Mouse (Mus musculus) neural tube, embryonic 11.5 days (tissue): Measurements from ENCODE around the gene Ankrd44. TPM values are rescaled to one million over a fixed set of nuclear protein-coding genes. Genes with fewer than 3 reads are reported as not detected.

Experiments used
- ATAC-seq: fragments of 200-750 bp; cut with Nextera tagmentation; 2 replicates; pipeline ENCODE4 v1.8.0; 2017; ENCODE audit warnings: moderate number of reproducible peaks, mild to moderate bottlenecking, moderate TSS enrichment, moderate library complexity; ENCODE audit not compliant: insufficient read depth, low FRiP score, low TSS enrichment
- DNase-seq: peaks from one replicate; pipeline ENCODE4 v3.0.0-alpha.2; 2015; ENCODE audit warnings: low spot score
- H3K27ac ChIP-seq: fragments of 300-500 bp; sonication (generic); 2 replicates; pipeline ENCODE4 v1.5.1; 2014; ENCODE audit warnings: low read depth, mild to moderate bottlenecking, low read length
- H3K27me3 ChIP-seq: fragments of 300-500 bp; sonication (generic); 2 replicates; pipeline ENCODE4 v1.6.1; 2014; ENCODE audit warnings: mild to moderate bottlenecking, low read length, mixed read lengths; ENCODE audit not compliant: control insufficient read depth, insufficient read depth
- H3K36me3 ChIP-seq: fragments of 300-500 bp; sonication (generic); 2 replicates; pipeline ENCODE4 v1.6.1; 2014; ENCODE audit warnings: mild to moderate bottlenecking, low read length, moderate library complexity, mixed read lengths; ENCODE audit not compliant: control insufficient read depth, insufficient read depth
- H3K4me1 ChIP-seq: fragments of 300-500 bp; sonication (generic); 2 replicates; pipeline ENCODE4 v1.6.1; 2014; ENCODE audit warnings: low read length, mixed read lengths; ENCODE audit not compliant: control insufficient read depth, insufficient read depth
- H3K4me2 ChIP-seq: fragments of 300-500 bp; sonication (generic); 2 replicates; pipeline ENCODE4 v1.6.1; 2014; ENCODE audit warnings: low read depth, mild to moderate bottlenecking, moderate library complexity
- H3K4me3 ChIP-seq: fragments of 300-500 bp; sonication (generic); 2 replicates; pipeline ENCODE4 v1.5.1; 2014; ENCODE audit warnings: low read depth, low read length
- H3K9ac ChIP-seq: fragments of 300-500 bp; sonication (generic); 2 replicates; pipeline ENCODE4 v1.6.1; 2014; ENCODE audit warnings: mild to moderate bottlenecking, low read length
- H3K9me3 ChIP-seq: fragments of 300-500 bp; sonication (generic); 2 replicates; pipeline ENCODE4 v1.6.1; 2016; ENCODE audit warnings: low read length; ENCODE audit not compliant: control insufficient read depth
- WGBS: fragments of 180-500 bp; shearing (Covaris S2); extraction: QIAGEN DNeasy Blood & Tissue Kit; methylation state at CpG from one replicate; pipeline ENCODE4 v1.1.7; 2014; 5-methylcytosine and 5-hydroxymethylcytosine counted together
- polyA plus RNA-seq: library from polyadenylated mRNA; unstranded; fragments of >200 nt; fragmentation: Nextera tagmentation; extraction: Ambion mirVana; gene quantifications from 2 replicates; pipeline ENCODE4 v1.2.1, GENCODE M21; 2014

Ankrd44 gene
- polyA plus RNA-seq, 1 experiment from 2014 or later = 13.3 TPM

GRCm38 (mm10) chr1:54924760-54925159 lies 1.4 kb downstream of the Ankrd44 start:
- peak overlapping the region; percentile 68; the same call in 1 of the 2 replicates for H3K4me3 ChIP-seq
- WGBS = 63% methylated on average over 7 of the region's 7 CpGs

GRCm38 (mm10) chr1:54924309-54924685 lies 1.9 kb downstream of the Ankrd44 start:
- 86% methylated on average over 4 of the region's 4 CpGs for WGBS
- no peak for DNase-seq
- no peak overlapping the region for H3K4me2 ChIP-seq

More at GRCm38 (mm10) chr1:54924760-54925159, 1.4 kb downstream of the Ankrd44 start:
- no peak for ATAC-seq
- H3K9ac ChIP-seq = no peak overlapping the region; the same call in 1 of the 2 replicates
- no peaks in the 10 kb centered on the region for H3K9me3 ChIP-seq
- H3K4me2 ChIP-seq = peak overlapping the region; percentile 53
- H3K27ac ChIP-seq = no peak overlapping the region
- DNase-seq = no peak
- 0 out of 2 replicates have a peak, but pooled peaks cover 3% of the 10 kb centered on the region for H3K4me1 ChIP-seq
- no peaks in the 10 kb centered on the region for H3K36me3 ChIP-seq
- H3K27me3 ChIP-seq = no peaks in the 10 kb centered on the region

GRCm38 (mm10) chr1:54923366-54924308 lies 2.5 kb downstream of the Ankrd44 start:
- Histone ChIP-seq H3K4me1 (0 out of 2 replicates have a peak, but pooled peaks cover 3% of the 10 kb centered on the region), H3K36me3 (no peaks in the 10 kb centered on the region), H3K27me3 (no peaks in the 10 kb centered on the region), H3K4me3 (no peak overlapping the region), H3K27ac (no peak overlapping the region), H3K9ac (no peak overlapping the region), H3K9me3 (no peaks in the 10 kb centered on the region), H3K4me2 (no peak overlapping the region)
- ATAC-seq (no peak), DNase-seq (no peak)
- WGBS = 86% methylated on average over 6 of the region's 6 CpGs

More at GRCm38 (mm10) chr1:54924309-54924685, 1.9 kb downstream of the Ankrd44 start:
- no peak overlapping the region for H3K9ac ChIP-seq
- H3K4me1 ChIP-seq = 0 out of 2 replicates have a peak, but pooled peaks cover 3% of the 10 kb centered on the region
- H3K9me3 ChIP-seq = no peaks in the 10 kb centered on the region
- no peak for ATAC-seq
- H3K27ac ChIP-seq = no peak overlapping the region
- no peak overlapping the region for H3K4me3 ChIP-seq
- H3K36me3 ChIP-seq = no peaks in the 10 kb centered on the region
- no peaks in the 10 kb centered on the region for H3K27me3 ChIP-seq

- Histone ChIP-seq H3K27me3 (no peaks in the 10 kb centered on the region), H3K9ac (no peak overlapping the region), H3K4me2 (no peak overlapping the region), H3K4me1 (0 out of 2 replicates have a peak, but pooled peaks cover 3% of the 10 kb centered on the region), H3K9me3 (no peaks in the 10 kb centered on the region), H3K36me3 (no peaks in the 10 kb centered on the region), H3K4me3 (no peak overlapping the region), H3K27ac (no peak overlapping the region)
- ATAC-seq = no peak
- DNase-seq = no peak
- WGBS = 75% methylated on average over 8 of the region's 8 CpGs
These were observed 3.5 kb downstream of the Ankrd44 start for GRCm38 (mm10) chr1:54922707-54923106.

GRCm38 (mm10) chr1:54922025-54922574 lies 4.1 kb downstream of the Ankrd44 start:
- Histone ChIP-seq H3K9me3 (no peaks in the 10 kb centered on the region), H3K36me3 (no peaks in the 10 kb centered on the region), H3K27me3 (no peaks in the 10 kb centered on the region), H3K27ac (no peak overlapping the region), H3K4me2 (no peak overlapping the region), H3K9ac (no peak overlapping the region), H3K4me1 (0 out of 2 replicates have a peak, but pooled peaks cover 3% of the 10 kb centered on the region), H3K4me3 (no peak overlapping the region)
- 72% methylated on average over 12 of the region's 12 CpGs for WGBS
- DNase-seq (no peak), ATAC-seq (no peak)

GRCm38 (mm10) chr1:54920132-54920531 lies 6.1 kb downstream of the Ankrd44 start:
- Histone ChIP-seq H3K27ac (no peak overlapping the region), H3K4me3 (no peak overlapping the region), H3K36me3 (no peaks in the 10 kb centered on the region), H3K9ac (no peak overlapping the region), H3K4me1 (0 out of 2 replicates have a peak, but pooled peaks cover 3% of the 10 kb centered on the region), H3K4me2 (no peak overlapping the region), H3K9me3 (no peaks in the 10 kb centered on the region), H3K27me3 (no peaks in the 10 kb centered on the region)
- DNase-seq (no peak), ATAC-seq (no peak)
- WGBS = 93% methylated on average over 4 of the region's 4 CpGs

GRCm38 (mm10) chr1:54916456-54916855 lies 9.7 kb downstream of the Ankrd44 start:
- no peaks in the 10 kb centered on the region for H3K4me1 ChIP-seq
- no peak overlapping the region for H3K4me2 ChIP-seq
- no peaks in the 10 kb centered on the region for H3K27me3 ChIP-seq
- H3K36me3 ChIP-seq = no peaks in the 10 kb centered on the region
- H3K9ac ChIP-seq = no peak overlapping the region
- no peak overlapping the region for H3K4me3 ChIP-seq
- 81% methylated on average over 4 of the region's 4 CpGs for WGBS
- DNase-seq = no peak
- H3K27ac ChIP-seq = no peak overlapping the region
- H3K9me3 ChIP-seq = no peaks in the 10 kb centered on the region
- ATAC-seq = no peak

- 36% methylated on average over 9 of the region's 9 CpGs for WGBS
- no peaks in the 10 kb centered on the region for H3K4me1 ChIP-seq
- H3K4me3 ChIP-seq = no peak overlapping the region
- ATAC-seq = no peak
- H3K27ac ChIP-seq = no peak overlapping the region
- DNase-seq = no peak
- H3K9ac ChIP-seq = no peak overlapping the region
- no peaks in the 10 kb centered on the region for H3K9me3 ChIP-seq
- H3K36me3 ChIP-seq = no peaks in the 10 kb centered on the region
- H3K4me2 ChIP-seq = no peak overlapping the region
- H3K27me3 ChIP-seq = no peaks in the 10 kb centered on the region
These were observed 11.8 kb downstream of the Ankrd44 start for GRCm38 (mm10) chr1:54914387-54914786.
